Mouse (Mus musculus) megakaryocyte, adult 5-6 weeks (primary cell): ENCODE results near the gene Pex16. TPM values are rescaled to one million over a fixed set of nuclear protein-coding genes. Genes with fewer than 3 reads are reported as not detected.
A peak's percentile ranks its signal among the peaks of the same experiment; 100 is the strongest.

ENCODE experiments used
- ATAC-seq: 2 replicates; pipeline ENCODE4 v1.8.0; 2016; ENCODE audit warnings: mild to moderate bottlenecking, inconsistent platforms; ENCODE audit not compliant: poor library complexity, severe bottlenecking
- total RNA-seq, 2 experiments: library from RNA; stranded (forward) in 1 of 2; stranded (reverse) in 1 of 2; fragments of 153-499, 151-499 nt in 1 of 2; fragments of 221-1000, 200-1000 nt in 1 of 2; gene quantifications; 2 replicates each; pipeline versions ENCODE4 v1.2.3 to v1.2.4; 2015 to 2017

Gene Pex16
- total RNA-seq (2015) (13.8 and 18.1 TPM in 2 replicates), total RNA-seq (2017) (7.4 and 17.4 TPM in 2 replicates)

DNA sequence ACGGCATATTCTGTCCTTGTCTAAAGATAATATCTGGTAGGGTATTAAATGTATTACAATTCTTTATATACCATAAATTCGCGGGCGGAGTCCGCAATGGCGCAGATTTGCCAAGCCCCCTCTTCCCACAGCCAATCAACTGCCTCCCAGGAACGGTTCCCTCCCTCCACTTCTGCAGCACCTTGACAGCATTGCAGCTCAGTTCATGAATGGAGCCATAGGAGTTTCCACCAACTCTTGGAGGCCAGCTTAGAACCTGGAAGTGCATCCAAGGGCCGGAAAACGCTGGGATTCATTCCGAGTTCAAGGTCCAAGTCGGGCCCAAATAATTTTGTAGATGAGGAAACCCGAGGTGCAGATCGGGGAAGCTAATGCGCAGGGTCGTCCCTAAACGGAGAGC is at the start of gene Pex16, which contains the start of gene Large2:
TSS of gene Pex16 (plus strand) at position 163 of the 400 bp plus-strand sequence.
TSS of gene Large2 (minus strand) at position 356 of the 400 bp plus-strand sequence.
- ATAC-seq = peak; percentile 34; the same call in 1 of the 2 replicates

DNA sequence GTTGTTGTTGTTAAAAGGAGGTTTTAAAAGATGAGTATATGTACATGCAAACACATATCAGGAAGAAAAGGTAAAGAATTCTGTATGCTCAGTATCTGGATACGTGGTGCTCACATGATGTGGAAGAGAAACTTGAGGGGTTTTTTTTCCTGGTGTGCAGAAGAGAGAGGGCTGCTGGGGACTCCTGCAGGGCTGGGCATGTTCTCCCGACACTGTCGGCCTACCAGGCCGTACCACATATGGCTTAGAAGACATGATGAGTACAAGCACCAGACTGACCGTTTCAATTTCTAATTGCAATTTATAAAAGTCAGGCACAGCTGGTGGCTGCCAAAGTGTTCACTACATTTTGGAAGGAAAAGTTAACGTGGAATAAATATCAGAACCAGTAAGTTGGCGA is 48.8 kb upstream of the Pex16 start:
- ATAC-seq = no peak

DNA sequence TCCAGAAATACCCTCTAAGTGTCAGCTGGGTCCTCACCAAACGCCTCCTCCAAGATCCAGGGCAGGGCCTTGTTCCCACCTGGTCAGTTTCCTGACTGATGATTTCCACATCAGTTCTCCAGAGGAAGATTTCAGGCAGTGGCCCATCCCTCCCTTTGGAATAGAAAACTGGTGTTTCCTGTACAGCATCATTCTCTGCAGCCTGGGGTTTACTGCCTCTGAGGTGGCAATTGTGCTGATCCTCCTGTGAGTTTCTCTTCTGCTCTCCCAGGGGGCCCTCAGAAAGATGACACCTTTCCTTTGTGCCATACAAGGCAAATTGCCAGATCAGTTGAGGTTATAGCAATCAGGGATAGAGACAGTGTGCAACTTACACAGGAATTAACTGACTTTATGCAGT is 48.3 kb upstream of the Pex16 start:
- no peak for ATAC-seq

DNA sequence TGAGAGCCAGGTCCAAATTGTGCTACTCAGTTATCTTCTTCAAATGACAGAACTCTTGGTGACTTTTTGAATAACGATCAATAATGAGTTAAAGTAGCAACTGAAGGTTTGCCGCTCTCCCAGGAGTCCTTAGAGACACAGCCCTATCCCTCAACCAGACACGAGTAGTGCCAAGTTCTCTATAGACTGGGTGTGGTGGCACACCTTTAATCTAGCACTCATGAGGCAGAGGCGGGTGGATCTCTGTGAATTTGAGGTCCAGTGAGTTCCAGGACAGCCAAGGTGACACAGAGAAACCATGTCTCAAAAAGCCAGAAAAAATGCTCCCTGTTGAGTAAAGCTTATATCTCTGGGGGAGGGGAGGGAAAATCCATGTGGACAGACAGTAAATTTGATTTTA is 46.9 kb upstream of the Pex16 start:
- ATAC-seq = no peak

DNA sequence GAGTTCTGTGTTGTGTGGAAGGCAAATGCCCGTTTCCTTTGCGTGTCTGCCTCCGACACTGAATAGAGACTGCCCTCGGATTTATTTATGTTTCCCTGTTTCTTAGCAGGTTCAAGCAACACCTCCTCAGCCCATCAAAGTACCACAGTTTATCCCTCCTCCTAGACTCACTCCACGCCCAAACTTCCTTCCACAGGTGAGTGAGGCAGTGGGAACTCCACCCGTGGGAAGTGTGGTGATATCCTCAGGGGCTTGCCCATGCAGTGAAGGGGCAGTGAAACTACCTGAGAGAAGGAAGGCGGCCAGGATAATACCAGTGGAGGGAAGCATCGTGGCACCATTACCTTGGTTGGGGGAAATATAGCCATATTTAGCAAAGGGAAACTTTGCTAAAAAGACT is 46.3 kb upstream of the Pex16 start:
- ATAC-seq = no peak

DNA sequence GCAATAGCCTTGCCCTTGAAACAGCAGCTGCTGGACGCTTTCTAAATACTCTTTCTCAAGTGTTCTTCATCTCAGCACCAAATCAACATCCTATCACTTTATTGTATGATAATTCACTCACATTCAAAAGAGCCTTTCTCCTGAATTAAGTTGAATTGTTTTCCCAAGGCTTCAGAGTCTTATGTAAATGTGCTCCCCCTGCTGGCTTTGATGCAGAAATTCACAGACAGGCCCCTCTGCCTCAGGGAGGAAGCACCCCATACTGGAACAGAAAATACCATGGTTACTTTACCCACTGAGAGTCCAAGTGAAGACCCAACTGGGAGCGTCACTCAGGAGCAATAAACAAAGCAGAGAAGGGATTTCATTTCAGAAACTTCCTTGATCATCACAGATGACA is 43.6 kb upstream of the Pex16 start:
- ATAC-seq = peak; percentile 51; the same call in 1 of the 2 replicates

DNA sequence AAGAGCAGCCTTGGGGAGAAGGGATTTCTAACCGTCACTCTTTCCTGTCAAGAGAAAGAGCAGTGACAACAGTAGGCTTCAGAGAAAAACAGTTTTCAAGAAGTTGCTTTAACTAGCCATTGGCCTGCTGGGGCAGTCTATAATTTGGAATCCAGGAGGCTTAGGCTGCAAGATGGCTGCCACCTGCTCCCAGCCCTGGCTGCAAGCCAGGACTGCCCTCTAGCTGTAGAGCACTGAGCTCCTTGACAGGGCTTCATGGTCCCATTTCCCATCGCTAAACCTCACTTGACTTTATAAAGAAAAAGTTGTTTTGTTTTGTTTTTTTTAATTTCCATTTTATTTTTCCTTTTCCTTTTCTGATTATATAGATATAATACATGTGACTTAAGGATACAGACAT is 43.1 kb upstream of the Pex16 start:
- ATAC-seq = no peak

DNA sequence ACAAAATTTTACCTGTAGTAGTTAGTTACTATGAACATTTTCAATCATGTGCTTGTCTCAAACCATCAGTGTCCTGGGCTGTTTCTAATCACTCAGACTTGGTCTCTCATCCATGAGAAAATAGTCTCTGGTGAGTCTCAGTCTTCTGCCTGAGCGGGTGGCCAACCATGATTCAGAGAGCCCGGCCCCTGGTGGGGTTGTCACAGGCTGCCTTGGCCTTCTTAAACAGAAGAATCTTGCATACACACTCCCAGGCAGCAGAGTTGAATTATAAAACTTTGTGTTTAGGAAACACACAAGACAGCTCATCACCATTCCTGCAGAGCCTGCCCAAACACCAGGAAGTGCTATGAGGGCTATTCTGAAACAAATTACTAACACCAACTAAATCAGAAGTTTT is 42.6 kb upstream of the Pex16 start:
- no peak for ATAC-seq

DNA sequence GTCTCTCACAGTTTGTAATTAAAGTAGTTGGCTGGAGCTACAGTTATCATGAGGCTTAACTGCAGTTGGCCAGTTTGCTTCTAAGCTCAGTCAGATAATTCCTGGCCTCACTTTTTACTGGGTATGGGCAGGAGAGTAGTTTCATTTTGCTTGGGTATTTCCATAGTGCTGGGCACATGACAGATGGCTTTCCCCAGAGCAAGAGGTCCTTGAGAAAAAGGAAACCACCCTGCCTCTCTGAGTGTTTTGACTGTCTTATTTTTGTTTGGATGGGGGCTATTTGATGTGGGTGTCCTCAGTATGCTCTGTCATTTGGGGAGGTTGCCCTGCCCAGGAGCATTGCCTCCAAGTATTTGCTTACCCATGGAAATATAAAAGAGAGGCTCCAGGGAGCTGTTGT is 32.1 kb upstream of the Pex16 start:
- ATAC-seq = no peak

DNA sequence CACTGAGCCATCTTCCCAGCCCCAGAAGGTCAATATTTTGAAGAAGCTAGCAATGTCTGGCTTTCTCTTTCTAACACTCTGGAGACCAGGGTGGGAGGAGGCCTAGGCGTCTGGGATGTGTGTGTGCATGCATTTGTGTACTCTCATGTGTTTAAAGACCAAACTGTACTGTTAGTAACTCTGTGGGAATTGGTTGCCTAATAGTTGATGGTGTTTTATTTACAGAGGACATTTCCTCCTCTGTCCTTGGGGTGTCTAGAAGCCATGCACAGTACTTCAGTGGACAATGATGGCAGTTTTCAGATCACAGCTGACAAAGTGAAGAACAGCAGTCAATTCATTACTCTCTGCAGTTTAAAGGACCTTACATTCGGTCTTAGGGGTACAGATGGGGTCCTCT is 27.3 kb upstream of the Pex16 start:
- ATAC-seq = no peak

DNA sequence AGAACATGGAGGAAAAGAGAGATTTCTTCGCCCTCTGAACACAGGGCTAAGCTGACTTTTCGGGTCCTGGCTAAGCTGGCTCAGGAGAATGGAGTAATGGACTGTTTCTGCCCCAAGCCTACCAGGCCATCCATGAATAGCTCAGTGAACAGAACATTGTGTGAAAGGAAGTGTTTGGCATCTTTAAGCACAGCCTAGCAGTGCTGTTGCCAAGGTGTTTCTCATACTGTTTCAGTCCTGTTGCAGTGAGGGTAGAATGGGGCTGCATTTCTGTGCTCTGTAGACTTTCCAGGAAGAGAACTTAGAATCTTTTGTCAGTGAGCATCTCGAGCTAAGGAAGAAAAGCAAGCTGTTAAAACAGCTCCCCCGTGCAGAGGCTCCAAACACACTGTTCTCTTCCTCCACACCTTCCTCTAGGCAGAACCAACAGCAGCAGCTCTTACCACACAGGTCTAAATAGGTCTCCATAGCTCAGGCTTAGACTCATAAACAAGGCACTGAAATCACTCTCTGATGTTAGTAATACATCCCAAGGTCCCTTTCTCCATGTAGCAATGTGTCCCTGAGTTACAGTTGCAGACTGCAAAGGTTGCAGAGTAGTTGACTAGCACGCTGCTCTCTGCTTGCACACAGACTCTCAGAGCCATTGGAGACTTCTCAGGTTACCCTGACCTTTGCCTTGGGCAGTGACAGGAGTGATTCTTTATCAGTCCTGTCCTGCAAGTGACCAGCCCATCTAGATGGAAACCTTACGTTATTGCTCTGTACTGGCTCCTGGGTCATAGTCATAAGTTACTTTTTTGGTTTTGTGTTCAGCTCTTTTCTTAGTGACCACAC is 24.7 kb upstream of the Pex16 start:
- ATAC-seq = no peak

DNA sequence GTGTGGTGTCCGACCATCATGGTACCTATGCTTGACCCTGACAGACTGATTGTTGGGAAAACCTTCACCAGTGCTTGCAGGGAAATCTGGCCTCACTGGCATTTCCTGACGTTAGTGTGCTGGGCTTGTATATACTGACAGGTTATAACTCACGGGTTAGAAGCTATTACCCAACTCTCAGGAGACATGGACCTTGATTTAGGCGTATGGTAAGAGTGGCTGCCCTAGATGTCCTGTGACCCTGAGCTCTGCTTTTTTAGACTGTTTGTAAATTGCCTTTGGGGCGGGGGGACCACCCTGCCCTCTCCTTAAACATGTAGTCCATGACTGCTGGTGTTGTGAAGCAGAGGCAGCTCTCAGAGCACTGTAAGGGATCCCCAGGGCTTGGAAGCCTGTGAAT is 23.8 kb upstream of the Pex16 start:
- no peak for ATAC-seq

DNA sequence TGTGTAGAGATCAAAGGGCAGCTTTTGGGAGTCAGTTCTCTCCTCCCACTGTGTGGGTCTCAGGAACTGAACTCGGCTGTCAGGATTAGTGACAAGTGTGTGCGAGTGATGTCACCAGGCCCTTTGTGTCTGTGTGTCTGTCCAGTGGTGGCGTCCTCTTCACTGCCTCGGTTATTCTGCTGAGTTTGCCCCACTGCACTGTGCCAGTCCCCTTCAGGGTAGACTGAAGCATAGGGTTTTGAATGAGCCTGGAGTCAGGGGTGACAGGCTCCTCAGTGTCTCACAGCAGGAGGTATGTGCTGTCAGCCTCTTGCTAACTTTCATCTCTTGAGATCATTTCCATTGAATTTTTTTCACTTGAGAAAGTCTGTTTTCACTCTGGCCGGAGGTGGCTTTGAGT is 21.1 kb upstream of the Pex16 start:
- no peak for ATAC-seq

DNA sequence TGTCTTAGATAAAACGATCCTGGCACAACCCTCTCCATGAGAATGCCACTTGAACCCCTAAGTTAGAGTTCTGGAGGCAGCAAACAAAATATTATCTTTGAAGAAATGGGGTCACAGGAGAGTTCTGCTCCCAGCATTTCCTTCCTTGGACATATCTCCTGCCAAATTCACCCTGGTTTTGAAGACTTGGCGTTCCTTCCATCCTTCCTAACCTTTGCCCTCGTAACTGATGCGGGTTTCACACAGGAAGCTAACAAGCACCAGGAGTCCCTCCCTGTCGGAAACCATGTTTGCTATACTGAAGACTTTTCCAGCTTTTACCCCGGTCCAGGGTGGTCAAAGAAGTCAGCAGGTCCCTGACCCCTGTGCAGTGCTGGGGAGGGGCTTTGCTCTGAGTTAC is 20.3 kb upstream of the Pex16 start:
- no peak for ATAC-seq

DNA sequence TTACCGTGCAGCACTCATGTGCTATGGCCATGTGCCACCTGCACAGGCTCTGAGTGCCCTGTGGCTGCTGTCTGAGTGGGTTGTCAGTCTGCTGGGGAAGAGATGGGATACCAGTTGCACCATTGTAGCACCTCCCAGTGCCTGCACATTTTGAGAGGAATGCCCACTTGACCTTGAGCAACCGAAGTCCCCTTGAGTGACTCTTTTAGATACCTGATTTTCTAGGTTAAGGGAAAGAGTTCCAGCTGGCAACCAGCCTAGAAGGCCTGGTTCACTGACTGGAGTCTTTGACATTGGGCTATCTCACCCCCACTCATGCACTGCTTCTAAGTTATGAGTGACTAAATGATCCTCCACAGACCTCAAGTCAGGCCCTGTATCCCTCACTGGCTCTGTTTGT is 15.2 kb upstream of the Pex16 start:
- no peak for ATAC-seq

DNA sequence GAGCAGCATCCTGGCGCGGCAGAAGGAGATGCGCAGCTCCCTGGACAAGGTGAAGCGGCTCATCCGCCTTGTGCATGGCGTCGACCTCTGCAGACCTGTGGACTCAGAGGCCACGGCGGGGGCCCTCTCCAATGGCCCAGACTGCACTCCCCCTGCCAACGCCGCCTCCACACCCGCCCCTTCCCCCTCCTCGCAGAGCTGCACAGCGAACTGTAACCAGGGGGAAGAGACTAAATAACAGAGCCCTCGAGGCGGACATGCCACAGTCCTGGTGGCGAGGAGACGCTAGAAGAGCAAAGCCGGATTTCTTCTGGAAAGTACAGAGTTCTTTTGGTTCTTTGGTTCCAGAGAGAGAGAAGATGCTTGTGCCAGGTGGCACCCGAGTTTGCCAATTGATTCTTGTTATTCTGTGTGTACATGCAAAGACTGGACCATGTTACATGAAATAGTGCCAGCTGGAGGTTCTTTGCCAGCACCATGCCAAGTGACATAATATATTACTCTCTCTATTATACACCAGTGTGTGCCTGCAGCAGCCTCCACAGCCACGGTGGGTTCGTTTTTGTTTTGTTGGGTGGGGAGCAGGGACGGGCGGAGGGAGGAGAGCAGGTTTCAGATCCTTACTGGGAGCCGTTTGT is 14.2 kb upstream of the Pex16 start:
- ATAC-seq = no peak

DNA sequence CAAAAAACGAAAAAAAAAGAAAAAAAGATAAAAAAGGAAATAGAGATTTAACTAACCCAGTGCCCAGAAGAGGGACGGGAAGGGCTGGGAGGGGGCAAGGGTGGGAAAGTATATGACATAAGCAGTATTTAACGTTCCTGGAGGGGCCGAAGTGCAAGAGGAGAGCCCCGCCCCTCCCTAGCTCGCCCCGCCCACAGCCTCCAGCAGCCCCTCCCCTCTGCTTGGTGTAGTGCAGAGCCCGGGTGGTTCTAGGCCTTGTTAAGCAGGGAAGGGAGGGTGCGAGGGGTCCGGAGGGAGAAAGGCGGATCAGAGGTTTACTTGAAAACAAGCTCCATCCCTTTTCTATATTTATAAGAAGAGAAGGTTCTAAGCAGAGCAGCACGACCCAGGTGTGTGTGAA is 13.6 kb upstream of the Pex16 start:
- no peak for ATAC-seq

DNA sequence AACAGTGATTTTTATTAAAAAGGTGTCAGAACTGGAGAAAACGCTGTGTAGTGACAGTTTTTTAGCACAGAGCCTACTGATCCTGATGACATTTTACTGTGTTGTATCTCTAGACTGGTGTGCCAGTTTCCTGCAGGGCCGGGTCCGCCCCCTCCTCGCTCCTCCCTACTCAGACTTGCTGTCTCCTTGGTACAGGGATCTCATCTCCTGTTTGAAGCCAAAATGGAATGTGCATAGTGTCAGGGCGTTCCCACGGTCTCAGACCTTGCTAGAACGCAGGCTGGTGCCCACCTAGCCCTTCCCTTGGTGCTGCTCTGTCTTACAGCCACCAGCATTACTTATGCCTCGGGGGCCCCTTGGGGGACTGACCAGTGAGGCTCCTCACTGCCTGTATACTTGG is 12.7 kb upstream of the Pex16 start:
- no peak for ATAC-seq

DNA sequence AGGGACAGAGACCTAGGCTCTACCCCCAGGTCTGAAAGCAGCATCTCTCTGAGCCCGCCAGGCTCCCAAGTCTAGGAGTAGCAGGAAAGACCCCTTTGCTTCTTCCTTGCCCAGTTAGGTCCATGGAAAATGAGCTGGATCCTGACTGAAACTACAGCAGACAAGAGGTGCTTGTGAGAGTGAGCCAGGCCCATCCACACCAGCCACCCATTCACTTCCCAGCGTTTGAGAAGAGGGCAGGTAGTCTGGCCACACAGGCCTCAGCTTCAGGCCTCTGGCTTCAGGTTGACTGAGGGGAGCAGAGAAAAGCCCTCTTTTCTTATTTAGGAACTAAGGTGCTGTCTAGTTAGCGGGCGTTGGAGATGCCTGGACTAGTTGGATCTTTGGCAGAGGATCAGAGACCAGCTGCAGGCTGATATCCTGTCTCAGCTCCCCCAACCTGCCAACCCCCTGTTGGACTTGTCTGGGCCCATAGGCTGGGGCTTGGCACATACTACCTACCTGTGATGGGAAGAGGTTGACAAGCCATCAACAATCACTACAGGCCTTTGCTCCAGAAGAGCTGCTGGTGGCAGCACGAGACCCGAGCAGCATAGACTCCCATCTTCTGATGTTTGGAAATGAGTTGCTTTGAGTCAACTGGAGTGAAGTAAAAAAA is 11.8 kb upstream of the Pex16 start:
- ATAC-seq = no peak

DNA sequence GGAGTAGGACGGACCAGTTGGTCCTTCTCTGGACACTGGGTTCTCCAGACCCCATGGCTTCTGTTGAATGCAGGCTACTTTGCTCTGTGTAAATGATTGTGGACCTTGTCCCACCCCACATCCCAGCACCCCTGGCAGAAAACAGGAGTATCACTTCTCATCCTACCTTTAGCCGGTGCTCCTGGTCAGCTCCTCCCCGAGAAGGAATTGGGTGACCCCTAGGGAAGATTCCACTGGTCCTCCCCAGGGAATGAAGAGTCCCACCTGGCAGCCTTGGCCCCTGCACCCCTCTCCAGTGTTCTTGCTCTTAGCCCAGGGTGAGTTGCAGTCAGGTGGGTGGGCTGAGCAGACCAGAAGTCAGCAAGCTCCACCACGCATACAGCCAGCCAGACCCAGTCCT is 10.4 kb upstream of the Pex16 start:
- ATAC-seq = no peak

DNA sequence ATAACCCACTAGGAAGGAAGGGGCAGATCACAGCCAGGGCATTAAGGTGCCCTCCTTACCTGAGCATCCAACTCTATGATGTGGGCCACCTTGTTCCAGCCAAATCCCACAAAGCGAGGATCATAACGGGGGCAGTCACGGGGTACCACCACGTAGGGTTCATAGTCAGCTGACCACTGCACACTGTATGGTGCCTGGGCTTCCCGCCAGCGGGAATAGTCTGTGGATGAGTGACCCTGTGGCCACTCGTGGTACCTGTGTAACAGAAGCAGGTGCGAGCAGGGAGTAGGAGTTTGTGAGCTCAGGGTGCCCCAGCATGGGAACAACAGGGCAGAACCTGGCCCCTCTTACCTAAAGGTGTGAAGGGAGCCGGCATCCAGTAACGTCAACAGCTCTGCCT is 8.9 kb upstream of the Pex16 start:
- no peak for ATAC-seq
